Mouse (Mus musculus) cortical plate, adult 2 months (tissue): ENCODE results near the gene Gm5741.

Source experiments
- CTCF ChIP-seq: fragments of 200-500 bp; IDR thresholded peaks from 2 replicates; pipeline ENCODE4 v1.5.1; 2011; ENCODE audit warnings: mild to moderate bottlenecking, control low read depth, low read length; ENCODE audit not compliant: insufficient read depth; ENCODE audit errors: extremely low read depth
- POLR2A ChIP-seq: fragments of 200-500 bp; IDR thresholded peaks from 2 replicates; pipeline ENCODE4 v1.6.1; 2011; ENCODE audit warnings: mild to moderate bottlenecking, low read length, control low read depth; ENCODE audit not compliant: insufficient read depth; ENCODE audit errors: extremely low read depth

DNA sequence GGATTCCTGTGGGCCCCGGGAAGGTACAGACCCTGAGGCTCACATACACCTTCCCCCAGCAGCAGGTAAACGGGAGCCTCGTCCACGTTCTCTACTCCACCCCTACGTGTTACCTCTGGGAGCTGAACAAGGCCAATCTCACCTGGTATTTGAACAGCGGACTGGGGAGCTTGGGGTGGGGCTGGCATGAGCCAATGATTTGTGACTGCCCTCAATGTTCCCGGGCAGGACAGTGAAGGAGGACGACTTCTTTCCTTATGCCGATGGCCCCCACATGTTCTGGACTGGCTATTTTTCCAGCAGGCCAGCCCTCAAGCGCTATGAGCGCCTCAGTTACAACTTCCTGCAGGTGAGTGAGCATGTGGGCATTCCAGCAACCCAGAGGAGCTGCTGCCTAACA, 23.1 kb upstream of the Gm5741 start:
- no peak for TF ChIP-seq CTCF
- no peak for TF ChIP-seq POLR2A
